Mouse (Mus musculus): Measurements from ENCODE around the gene Pwp1. TPM values are rescaled to one million over a fixed set of nuclear protein-coding genes. Genes with fewer than 3 reads are reported as not detected.
"Not testable (repeated sequence)": the region's sequence is repeated elsewhere in the genome, so short reads cannot be mapped to it uniquely, and the experiment has no call there.

Gene Pwp1
- polyA plus RNA-seq (2016; fragmentation: Nextera tagmentation; extraction: Ambion mirVana) = 85.3 and 87.7 TPM in 2 replicates

GRCm38 (mm10) chr10:85829085-85829853 is at the start of gene Pwp1:
Gene Pwp1 (plus strand): TSS chr10:85829494.
- H3K27ac ChIP-seq, H3K36me3 ChIP-seq, H3K9me3 ChIP-seq, H3K4me1 ChIP-seq, H3K27me3 ChIP-seq: not testable (repeated sequence)
- Histone ChIP-seq H3K4me2 (replicated peaks) (peak within 1 kb of the TSS; percentile 82), H3K9ac (peak within 1 kb of the TSS; percentile 78), H3K4me3 (peak within 1 kb of the TSS; percentile 49)
- ATAC-seq (ENCODE audit: insufficient number of reproducible peaks, insufficient read depth, low FRiP score, low TSS enrichment) = peak; percentile 81
- 3% methylated on average over 48 of the region's 49 CpGs for WGBS

GRCm38 (mm10) chr10:85822143-85822696 is 7.1 kb upstream of the Pwp1 start:
- not testable (repeated sequence) for ATAC-seq (ENCODE audit: insufficient number of reproducible peaks, insufficient read depth, low FRiP score, low TSS enrichment); H3K4me1 ChIP-seq; H3K4me2 ChIP-seq (replicated peaks); H3K9me3 ChIP-seq; H3K27ac ChIP-seq; H3K4me3 ChIP-seq; H3K27me3 ChIP-seq; H3K36me3 ChIP-seq; H3K9ac ChIP-seq
- WGBS = 89% methylated on average over 1 of the region's 3 CpGs

GRCm38 (mm10) chr10:85823752-85824151 is 5.5 kb upstream of the Pwp1 start:
- not testable (repeated sequence) for H3K4me2 ChIP-seq (replicated peaks); H3K4me3 ChIP-seq; H3K9me3 ChIP-seq; H3K9ac ChIP-seq; H3K27ac ChIP-seq; ATAC-seq (ENCODE audit: insufficient number of reproducible peaks, insufficient read depth, low FRiP score, low TSS enrichment); H3K36me3 ChIP-seq; H3K4me1 ChIP-seq; H3K27me3 ChIP-seq
- WGBS = 90% methylated on average over 1 of the region's 1 CpGs

GRCm38 (mm10) chr10:85828722-85829084 is 591 bp upstream of the Pwp1 start:
- not testable (repeated sequence) for H3K4me1 ChIP-seq; H3K27me3 ChIP-seq; H3K9ac ChIP-seq; H3K27ac ChIP-seq; H3K9me3 ChIP-seq; ATAC-seq (ENCODE audit: insufficient number of reproducible peaks, insufficient read depth, low FRiP score, low TSS enrichment); H3K36me3 ChIP-seq
- 28% methylated on average over 5 of the region's 5 CpGs for WGBS
- peak overlapping the region; percentile 82 for H3K4me2 ChIP-seq (replicated peaks)
- H3K4me3 ChIP-seq = peak overlapping the region; percentile 49

- no peak overlapping the region for H3K4me2 ChIP-seq (replicated peaks)
- 71% methylated on average over 4 of the region's 4 CpGs for WGBS
- no peak overlapping the region for H3K27ac ChIP-seq
- no peaks in the 10 kb centered on the region for H3K9me3 ChIP-seq
- H3K36me3 ChIP-seq = no peaks in the 10 kb centered on the region
- no peak for ATAC-seq (ENCODE audit: insufficient number of reproducible peaks, insufficient read depth, low FRiP score, low TSS enrichment)
- H3K4me3 ChIP-seq = no peak overlapping the region
- H3K9ac ChIP-seq = no peak overlapping the region
- no peaks in the 10 kb centered on the region for H3K4me1 ChIP-seq
- no peaks in the 10 kb centered on the region for H3K27me3 ChIP-seq
Observed at GRCm38 (mm10) chr10:85846105-85846862, 17.0 kb downstream of the Pwp1 start.

- WGBS = under 1% methylated on average over 55 of the region's 55 CpGs
- peak overlapping the region; percentile 99 for H3K4me3 ChIP-seq
- no peaks in the 10 kb centered on the region for H3K27me3 ChIP-seq
- peaks cover 13% of the 10 kb centered on the region for H3K4me1 ChIP-seq
- H3K9ac ChIP-seq = peak overlapping the region; percentile 88
- peak; percentile 85 for ATAC-seq (ENCODE audit: insufficient number of reproducible peaks, insufficient read depth, low FRiP score, low TSS enrichment)
- H3K9me3 ChIP-seq = no peaks in the 10 kb centered on the region
- peak overlapping the region; percentile 86 for H3K4me2 ChIP-seq (replicated peaks)
- peak overlapping the region; percentile 57 for H3K27ac ChIP-seq
- peaks cover 27% of the 10 kb centered on the region for H3K36me3 ChIP-seq
Observed at GRCm38 (mm10) chr10:85871698-85872478, 42.6 kb downstream of the Pwp1 start.

GRCm38 (mm10) chr10:85872479-85872773 is 43.1 kb downstream of the Pwp1 start:
- 4% methylated on average over 5 of the region's 5 CpGs for WGBS
- no peaks in the 10 kb centered on the region for H3K9me3 ChIP-seq
- no peaks in the 10 kb centered on the region for H3K27me3 ChIP-seq
- peak; percentile 32; the same call in 1 of the 2 replicates for ATAC-seq (ENCODE audit: insufficient number of reproducible peaks, insufficient read depth, low FRiP score, low TSS enrichment)
- peaks cover 13% of the 10 kb centered on the region for H3K4me1 ChIP-seq
- no peak overlapping the region for H3K27ac ChIP-seq
- peak overlapping the region; percentile 88 for H3K9ac ChIP-seq
- H3K36me3 ChIP-seq = peaks cover 32% of the 10 kb centered on the region
- H3K4me3 ChIP-seq = peak overlapping the region; percentile 99
- H3K4me2 ChIP-seq (replicated peaks) = peak overlapping the region; percentile 86

GRCm38 (mm10) chr10:85873861-85874544 is 44.7 kb downstream of the Pwp1 start:
- Histone ChIP-seq H3K9me3 (no peaks in the 10 kb centered on the region), H3K4me3 (no peak overlapping the region), H3K4me2 (replicated peaks) (no peak overlapping the region), H3K4me1 (peaks cover 13% of the 10 kb centered on the region), H3K27me3 (no peaks in the 10 kb centered on the region), H3K27ac (no peak overlapping the region), H3K9ac (no peak overlapping the region), H3K36me3 (peaks cover 48% of the 10 kb centered on the region)
- ATAC-seq (ENCODE audit: insufficient number of reproducible peaks, insufficient read depth, low FRiP score, low TSS enrichment) = no peak
- 92% methylated on average over 13 of the region's 13 CpGs for WGBS

GRCm38 (mm10) chr10:85875812-85876211 is 46.5 kb downstream of the Pwp1 start:
- WGBS = 58% methylated on average over 5 of the region's 5 CpGs
- Histone ChIP-seq H3K4me2 (replicated peaks) (no peak overlapping the region), H3K36me3 (peaks cover 64% of the 10 kb centered on the region)

GRCm38 (mm10) chr10:85879886-85880486 is 50.7 kb downstream of the Pwp1 start:
- no peaks in the 10 kb centered on the region for H3K9me3 ChIP-seq
- no peak overlapping the region for H3K4me2 ChIP-seq (replicated peaks)
- 91% methylated on average over 8 of the region's 8 CpGs for WGBS

More at GRCm38 (mm10) chr10:85875812-85876211, 46.5 kb downstream of the Pwp1 start:
- Histone ChIP-seq H3K27ac (no peak overlapping the region), H3K4me1 (peaks cover 13% of the 10 kb centered on the region), H3K4me3 (no peak overlapping the region), H3K27me3 (no peaks in the 10 kb centered on the region), H3K9me3 (no peaks in the 10 kb centered on the region), H3K9ac (no peak overlapping the region)
- ATAC-seq (ENCODE audit: insufficient number of reproducible peaks, insufficient read depth, low FRiP score, low TSS enrichment) = no peak

More at GRCm38 (mm10) chr10:85879886-85880486, 50.7 kb downstream of the Pwp1 start:
- Histone ChIP-seq H3K36me3 (peaks cover 91% of the 10 kb centered on the region), H3K9ac (no peak overlapping the region), H3K4me3 (no peak overlapping the region), H3K27ac (no peak overlapping the region), H3K4me1 (no peaks in the 10 kb centered on the region), H3K27me3 (no peaks in the 10 kb centered on the region)
- ATAC-seq (ENCODE audit: insufficient number of reproducible peaks, insufficient read depth, low FRiP score, low TSS enrichment) = no peak
